Mouse (Mus musculus): ENCODE measurements around the gene Pygo2. TPM values are rescaled to one million over a fixed set of nuclear protein-coding genes. Genes with fewer than 3 reads are reported as not detected.
A peak's percentile ranks its signal among the peaks of the same experiment; 100 is the strongest.
"Not testable (repeated sequence)": the region's sequence is repeated elsewhere in the genome, so short reads cannot be mapped to it uniquely, and the experiment has no call there.

Pygo2 gene
- total RNA-seq, 2 experiments from 2014 or later: 15.3 to 17.0 TPM

GRCm38 (mm10) chr3:89420421-89420820 lies 9.6 kb upstream of the Pygo2 start:
- DNase-seq: no peak

GRCm38 (mm10) chr3:89421002-89421774 lies 8.8 kb upstream of the Pygo2 start:
- peak; percentile 88 to 95 for DNase-seq

- DNase-seq: peak; percentile 33 to 38
Measured at GRCm38 (mm10) chr3:89421810-89422473, 8.1 kb upstream of the Pygo2 start.

GRCm38 (mm10) chr3:89422556-89423205 lies 7.3 kb upstream of the Pygo2 start:
- no peak for DNase-seq

GRCm38 (mm10) chr3:89424416-89425140 lies 5.4 kb upstream of the Pygo2 start:
- no peak for DNase-seq

- no peak for DNase-seq
Measured at GRCm38 (mm10) chr3:89425141-89425525, 4.9 kb upstream of the Pygo2 start.

GRCm38 (mm10) chr3:89425876-89426275 lies 4.1 kb upstream of the Pygo2 start:
- DNase-seq: no peak

GRCm38 (mm10) chr3:89429021-89429420 lies 993 bp upstream of the Pygo2 start:
- not testable (repeated sequence) for DNase-seq

GRCm38 (mm10) chr3:89432606-89433005 lies 2.6 kb downstream of the Pygo2 start:
- no peak for DNase-seq

- no peak for DNase-seq
Measured at GRCm38 (mm10) chr3:89434532-89434931, 4.5 kb downstream of the Pygo2 start.

GRCm38 (mm10) chr3:89435041-89435440 lies 5.0 kb downstream of the Pygo2 start:
- DNase-seq: no peak

GRCm38 (mm10) chr3:89436176-89437113 lies 6.4 kb downstream of the Pygo2 start, which contains the start of gene Pbxip1:
Gene Pbxip1, plus strand, starts transcription at chr3:89436706.
- DNase-seq: peak; percentile 84 to 87

- no peak for DNase-seq
Measured at GRCm38 (mm10) chr3:89437269-89437668, 7.3 kb downstream of the Pygo2 start.

- no peak for DNase-seq
Measured at GRCm38 (mm10) chr3:89440691-89441090, 10.7 kb downstream of the Pygo2 start.

GRCm38 (mm10) chr3:89448720-89449537 lies 18.9 kb downstream of the Pygo2 start:
- peak in 1 of 2 experiments; percentile 49 for DNase-seq

GRCm38 (mm10) chr3:89449541-89449940 lies 19.5 kb downstream of the Pygo2 start:
- DNase-seq: peak; percentile 61 to 79

- no peak for DNase-seq
Measured at GRCm38 (mm10) chr3:89451916-89452315, 21.9 kb downstream of the Pygo2 start.

GRCm38 (mm10) chr3:89454401-89455177 lies 24.6 kb downstream of the Pygo2 start, which contains the start of gene Pmvk:
Gene Pmvk, plus strand, starts transcription at chr3:89454541.
- no peak for DNase-seq

- no peak for DNase-seq
Measured at GRCm38 (mm10) chr3:89455786-89456285, 25.8 kb downstream of the Pygo2 start.

Measured in heart, adult 18-20 months (tissue).